Mouse (Mus musculus): ENCODE results near the gene Ptpn13.

DNA sequence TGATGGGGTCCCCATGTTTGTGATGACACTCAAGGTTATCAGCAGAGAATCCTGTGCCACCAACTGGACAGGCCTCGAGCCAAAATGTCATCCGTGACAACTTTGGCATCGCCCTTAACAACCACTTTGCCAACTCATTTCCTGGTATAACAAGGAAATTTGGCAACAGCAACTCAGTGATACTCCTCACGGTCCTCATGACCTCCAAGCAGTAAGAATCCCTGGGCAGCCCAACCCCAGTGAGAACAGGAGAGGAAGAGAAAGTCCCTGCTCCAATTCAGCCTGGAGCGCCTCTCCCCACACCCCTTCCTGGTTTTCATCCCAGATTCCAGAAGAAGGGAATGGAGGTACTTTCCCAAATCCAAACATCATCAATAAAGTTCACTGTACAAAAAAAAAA, 199.8 kb downstream of the Ptpn13 start:
- no peak for TF ChIP-seq CTCF (IDR thresholded peaks at IDR 0.05 in 2 of 3, conservative IDR thresholded peaks at IDR 0.05 in 1 of 3; ENCODE audit: control insufficient read depth in 1 of 3, insufficient read depth in 1 of 3, low read depth in 2 of 3, low read length in 3 of 3, poor library complexity in 1 of 3, severe bottlenecking in 1 of 3)
- TF ChIP-seq RCOR1 (IDR thresholded peaks at IDR 0.05; ENCODE audit: low read depth, low read length), result no peak
- no peak for TF ChIP-seq USF2 (IDR thresholded peaks at IDR 0.05; ENCODE audit: borderline replicate concordance in 1 of 2, insufficient read depth in 1 of 2, low read depth in 1 of 2, low read length in 2 of 2)
- no peak for TF ChIP-seq TCF12 (IDR thresholded peaks at IDR 0.05; ENCODE audit: low read depth, low read length)

All from MEL (cell line).